Mouse (Mus musculus): Measurements from ENCODE around the gene Dirc2. TPM values are rescaled to one million over a fixed set of nuclear protein-coding genes. Genes with fewer than 3 reads are reported as not detected.

Dirc2 gene
- polyA plus RNA-seq, 2 experiments, result 4.9 to 5.9 TPM

- no peak for ATAC-seq (ENCODE audit: insufficient read depth)
Observed at GRCm38 (mm10) chr16:35648862-35649261, 120.3 kb downstream of the Dirc2 start.

More at GRCm38 (mm10) chr16:35648862-35649261, 120.3 kb downstream of the Dirc2 start:
- WGBS (ENCODE audit: insufficient replicate concordance), result 75% methylated on average over 4 of the region's 4 CpGs
- DNase-seq (ENCODE audit: low read depth in 3 of 3, low spot score in 3 of 3), result no peak
- no peaks in the 10 kb centered on the region for H3K27me3 ChIP-seq (ENCODE audit: control insufficient read depth, insufficient read depth, low read length)
- H3K36me3 ChIP-seq (replicated peaks; ENCODE audit: control insufficient read depth, insufficient read depth, low read depth), result no peaks in the 10 kb centered on the region
- no peaks in the 10 kb centered on the region for H3K9me3 ChIP-seq (ENCODE audit: control insufficient read depth, low read length)
- no peaks in the 10 kb centered on the region for H3K4me1 ChIP-seq (replicated peaks; ENCODE audit: control insufficient read depth in 2 of 2, insufficient read depth in 2 of 2, low read length in 1 of 2)
- no peak overlapping the region for H3K27ac ChIP-seq
- no peak overlapping the region for H3K9ac ChIP-seq (replicated peaks)
- no peak for TF ChIP-seq EP300 (IDR thresholded peaks at IDR 0.05; ENCODE audit: low read depth)
- no peak for TF ChIP-seq CTCF (IDR thresholded peaks at IDR 0.05; ENCODE audit: low read depth)
- H3K4me3 ChIP-seq (ENCODE audit: insufficient read depth in 1 of 2, low read depth in 2 of 2, low read length in 2 of 2), result no peak overlapping the region
- no peak overlapping the region for H3K4me2 ChIP-seq (ENCODE audit: low read depth)

Other genes starting within 250 kb of the Dirc2 start
- 0.13 and 0.40 TPM in 2 replicates for gene Sema5b, start 228.2 kb downstream of the Dirc2 start, polyA plus RNA-seq (2012; rRNA removed)
- gene Sema5b, start 228.2 kb downstream of the Dirc2 start, polyA plus RNA-seq (2014; fragmentation: Nextera tagmentation; extraction: Ambion mirVana), result 0.03 and 0.29 TPM in 2 replicates
- gene Hspbap1, start 1.0 kb upstream of the Dirc2 start, polyA plus RNA-seq (2012; rRNA removed), result 10.1 and 12.8 TPM in 2 replicates
- 15.3 and 17.0 TPM in 2 replicates for gene Hspbap1, start 1.0 kb upstream of the Dirc2 start, polyA plus RNA-seq (2014; fragmentation: Nextera tagmentation; extraction: Ambion mirVana)
- 0.65 and 1.1 TPM in 2 replicates for gene Parp14, start 102.2 kb upstream of the Dirc2 start, polyA plus RNA-seq (2012; rRNA removed)
- gene Parp14, start 102.2 kb upstream of the Dirc2 start, polyA plus RNA-seq (2014; fragmentation: Nextera tagmentation; extraction: Ambion mirVana), result 0.88 and 0.97 TPM in 2 replicates
- 2.8 and 4.3 TPM in 2 replicates for gene Parp9, start 169.1 kb upstream of the Dirc2 start, polyA plus RNA-seq (2012; rRNA removed)
- 6.9 and 7.6 TPM in 2 replicates for gene Parp9, start 169.1 kb upstream of the Dirc2 start, polyA plus RNA-seq (2014; fragmentation: Nextera tagmentation; extraction: Ambion mirVana)
- gene Dtx3l, start 169.8 kb upstream of the Dirc2 start, polyA plus RNA-seq (2012; rRNA removed), result 1.5 and 1.9 TPM in 2 replicates
- gene Dtx3l, start 169.8 kb upstream of the Dirc2 start, polyA plus RNA-seq (2014; fragmentation: Nextera tagmentation; extraction: Ambion mirVana), result 3.2 and 3.5 TPM in 2 replicates
- gene Kpna1, start 209.4 kb upstream of the Dirc2 start, polyA plus RNA-seq (2012; rRNA removed), result 7.7 and 10.9 TPM in 2 replicates
- gene Kpna1, start 209.4 kb upstream of the Dirc2 start, polyA plus RNA-seq (2014; fragmentation: Nextera tagmentation; extraction: Ambion mirVana), result 35.0 and 36.1 TPM in 2 replicates